Mouse (Mus musculus): ENCODE results near the gene Gm9376.

Gene Gm9376

GRCm38 (mm10) chr14:118282917-118283316, 16.2 kb downstream of the Gm9376 start:
- no peak for DNase-seq

GRCm38 (mm10) chr14:118286096-118286495, 19.3 kb downstream of the Gm9376 start:
- peak; percentile 33 for DNase-seq

- DNase-seq, result no peak
Measured at GRCm38 (mm10) chr14:118289133-118289532, 22.4 kb downstream of the Gm9376 start.

- DNase-seq, result no peak
Measured at GRCm38 (mm10) chr14:118290009-118290408, 23.2 kb downstream of the Gm9376 start.

- DNase-seq, result no peak
Measured at GRCm38 (mm10) chr14:118302606-118303005, 35.8 kb downstream of the Gm9376 start.

- DNase-seq, result no peak
Measured at GRCm38 (mm10) chr14:118304560-118304959, 37.8 kb downstream of the Gm9376 start.

- DNase-seq, result no peak
Measured at GRCm38 (mm10) chr14:118305951-118306350, 39.2 kb downstream of the Gm9376 start.

- no peak for DNase-seq
Measured at GRCm38 (mm10) chr14:118307060-118307459, 40.3 kb downstream of the Gm9376 start.

GRCm38 (mm10) chr14:118311703-118312102, 44.9 kb downstream of the Gm9376 start:
- DNase-seq, result no peak

GRCm38 (mm10) chr14:118312664-118313063, 45.9 kb downstream of the Gm9376 start:
- no peak for DNase-seq

GRCm38 (mm10) chr14:118313931-118314330, 47.2 kb downstream of the Gm9376 start:
- DNase-seq, result no peak

GRCm38 (mm10) chr14:118317260-118317659, 50.5 kb downstream of the Gm9376 start:
- peak; percentile 4 for DNase-seq
